Mouse (Mus musculus) neural tube, embryonic 15.5 days (tissue): ENCODE results near the gene Trim32. TPM values are rescaled to one million over a fixed set of nuclear protein-coding genes. Genes with fewer than 3 reads are reported as not detected.

Experiments
- ATAC-seq: fragments of 200-750 bp; cut with Nextera tagmentation; 2 replicates; pipeline ENCODE4 v1.8.0; 2017; ENCODE audit warnings: mild to moderate bottlenecking, moderate TSS enrichment, moderate library complexity; ENCODE audit not compliant: low FRiP score
- H3K27ac ChIP-seq: fragments of 300-500 bp; sonication (generic); replicated peaks from 2 replicates; pipeline ENCODE4 v1.5.1; 2015; ENCODE audit warnings: mild to moderate bottlenecking, inconsistent platforms
- H3K27me3 ChIP-seq: fragments of 300-500 bp; sonication (generic); replicated peaks from 2 replicates; pipeline ENCODE4 v1.6.1; 2015; ENCODE audit warnings: inconsistent platforms
- H3K36me3 ChIP-seq: fragments of 300-500 bp; sonication (generic); 2 replicates; pipeline ENCODE4 v1.6.1; 2015; ENCODE audit warnings: inconsistent platforms
- H3K4me1 ChIP-seq: fragments of 300-500 bp; sonication (generic); 2 replicates; pipeline ENCODE4 v1.6.1; 2015; ENCODE audit warnings: inconsistent platforms
- H3K4me2 ChIP-seq: fragments of 300-500 bp; sonication (generic); 2 replicates; pipeline ENCODE4 v1.6.1; 2015; ENCODE audit warnings: inconsistent platforms, mild to moderate bottlenecking, moderate library complexity
- H3K4me3 ChIP-seq: fragments of 300-500 bp; sonication (generic); replicated peaks from 2 replicates; pipeline ENCODE4 v1.5.1; 2015; ENCODE audit warnings: mild to moderate bottlenecking, inconsistent platforms
- H3K9ac ChIP-seq: fragments of 300-500 bp; sonication (generic); replicated peaks from 2 replicates; pipeline ENCODE4 v1.6.1; 2015; ENCODE audit warnings: mild to moderate bottlenecking, inconsistent platforms
- H3K9me3 ChIP-seq: fragments of 300-500 bp; sonication (generic); replicated peaks from 2 replicates; pipeline ENCODE4 v1.6.1; 2016; ENCODE audit warnings: inconsistent platforms
- WGBS: fragments of 180-500 bp; shearing (Covaris S2); methylation state at CpG from one replicate; pipeline ENCODE4 v1.1.7; 2015; ENCODE audit warnings: mixed read lengths; 5-methylcytosine and 5-hydroxymethylcytosine counted together
- polyA plus RNA-seq: library from polyadenylated mRNA; unstranded; fragments of >200 nt; fragmentation: Nextera tagmentation; extraction: Ambion mirVana; gene quantifications from 2 replicates; pipeline ENCODE4 v1.2.1, GENCODE M21; 2015

Trim32 gene
- polyA plus RNA-seq, 1 experiment from 2014 or later: 185 TPM

DNA sequence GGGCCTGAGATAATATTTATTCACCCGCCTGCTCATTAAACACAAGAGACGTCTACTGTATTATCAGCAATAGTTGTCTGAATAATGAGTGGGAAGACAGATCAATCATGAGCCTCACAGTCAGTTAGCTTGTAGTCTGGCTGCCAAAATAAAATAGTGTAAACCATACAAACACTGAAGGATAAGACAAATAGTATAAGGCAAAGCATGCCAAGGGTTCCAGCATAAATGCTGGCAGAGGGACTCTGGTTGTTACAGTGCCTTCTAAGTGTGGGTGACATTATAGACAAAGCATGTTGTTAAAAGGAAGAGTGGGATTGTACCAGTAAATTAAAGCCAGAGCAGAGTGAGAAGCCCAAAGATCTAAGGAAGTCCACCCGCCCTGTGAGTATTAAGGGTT is 15.3 kb downstream of the Trim32 start:
- Histone ChIP-seq H3K4me1 (no peaks in the 10 kb centered on the region), H3K9ac (no peak overlapping the region), H3K27me3 (no peaks in the 10 kb centered on the region), H3K4me2 (no peak overlapping the region), H3K9me3 (no peaks in the 10 kb centered on the region), H3K27ac (no peak overlapping the region), H3K36me3 (peaks cover 31% of the 10 kb centered on the region), H3K4me3 (no peak overlapping the region)
- ATAC-seq: no peak
- WGBS: 78% methylated on average over 3 of the region's 3 CpGs

DNA sequence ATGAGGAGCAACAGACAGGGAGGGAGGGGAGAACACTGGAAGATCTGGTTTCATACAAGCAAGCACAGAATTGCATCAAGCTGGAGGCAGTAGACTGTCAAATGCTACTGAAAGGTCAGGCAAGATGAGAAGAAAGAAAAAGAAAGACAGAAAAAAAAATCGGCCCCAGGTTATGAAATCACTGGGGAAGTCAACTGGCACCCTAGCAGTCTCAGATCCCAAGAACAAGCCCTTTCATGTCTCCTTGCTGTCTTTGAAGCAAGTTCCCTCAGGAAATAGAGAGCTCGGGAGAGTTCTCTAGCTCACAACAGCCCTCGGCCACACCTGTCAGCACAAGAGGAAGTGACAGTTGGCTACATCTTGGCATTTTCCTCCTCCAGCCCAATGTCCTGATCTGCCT is 33.4 kb downstream of the Trim32 start:
- Histone ChIP-seq H3K4me3 (no peak overlapping the region), H3K4me2 (no peak overlapping the region), H3K27ac (no peak overlapping the region), H3K9me3 (no peaks in the 10 kb centered on the region), H3K4me1 (no peaks in the 10 kb centered on the region), H3K27me3 (no peaks in the 10 kb centered on the region), H3K36me3 (no peaks in the 10 kb centered on the region), H3K9ac (no peak overlapping the region)
- ATAC-seq: no peak
- 89% methylated on average over 3 of the region's 3 CpGs for WGBS

DNA sequence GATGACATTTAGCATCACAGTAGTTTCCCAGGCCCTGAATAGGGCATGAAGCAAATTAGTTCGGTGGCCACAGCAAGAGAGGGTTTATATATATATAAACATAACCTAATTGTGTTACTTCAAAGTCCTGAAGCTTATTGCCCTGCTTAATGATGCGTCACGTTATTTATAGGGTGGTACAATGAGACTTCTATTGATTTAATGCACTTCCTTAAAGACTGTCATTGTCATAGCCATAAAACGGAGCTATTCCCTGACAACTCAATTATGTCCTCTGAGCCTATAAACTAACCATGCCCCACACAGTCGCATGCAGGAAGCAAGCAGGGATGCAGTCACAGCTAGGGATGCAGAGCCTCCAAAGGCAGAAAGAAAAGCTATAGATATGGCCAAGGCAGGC is 37.8 kb downstream of the Trim32 start:
- no peaks in the 10 kb centered on the region for H3K36me3 ChIP-seq
- H3K9me3 ChIP-seq: no peaks in the 10 kb centered on the region
- H3K27me3 ChIP-seq: no peaks in the 10 kb centered on the region; the same call in 1 of the 2 replicates
- no peak overlapping the region for H3K4me2 ChIP-seq
- no peak overlapping the region for H3K4me3 ChIP-seq
- 5% methylated on average over 5 of the region's 5 CpGs for WGBS
- H3K27ac ChIP-seq: peak overlapping the region; percentile 54; the same call in 1 of the 2 replicates
- no peak overlapping the region for H3K9ac ChIP-seq
- ATAC-seq: peak; percentile 53; the same call in 1 of the 2 replicates
- no peaks in the 10 kb centered on the region for H3K4me1 ChIP-seq

DNA sequence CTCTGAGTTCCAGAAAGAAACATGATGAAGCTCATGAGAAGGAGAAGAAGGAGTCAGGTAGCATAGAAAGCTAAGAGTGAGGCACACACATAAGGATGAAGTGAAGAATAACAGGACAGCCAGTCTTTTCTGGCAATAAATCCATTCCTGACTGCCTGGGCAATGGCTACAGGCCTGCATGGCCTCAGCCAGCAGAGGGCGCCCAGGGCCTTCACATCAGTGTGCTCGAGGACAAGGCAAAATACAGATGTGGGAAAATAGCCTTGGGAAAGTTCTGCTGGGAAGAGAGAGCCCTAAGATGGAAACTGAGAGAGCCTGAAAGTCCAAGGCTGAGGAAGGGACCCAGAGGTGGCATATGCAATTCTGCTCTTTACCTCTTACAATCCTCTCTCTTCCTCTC is 49.9 kb downstream of the Trim32 start:
- Histone ChIP-seq H3K9ac (no peak overlapping the region), H3K4me1 (peaks cover 3% of the 10 kb centered on the region; the same call in 1 of the 2 replicates), H3K4me3 (no peak overlapping the region), H3K4me2 (no peak overlapping the region), H3K27me3 (0 out of 2 replicates have a peak, but pooled peaks cover 3% of the 10 kb centered on the region), H3K9me3 (no peaks in the 10 kb centered on the region), H3K36me3 (no peaks in the 10 kb centered on the region), H3K27ac (no peak overlapping the region)
- ATAC-seq: peak; percentile 87
- WGBS: 0% methylated on average over 2 of the region's 2 CpGs

DNA sequence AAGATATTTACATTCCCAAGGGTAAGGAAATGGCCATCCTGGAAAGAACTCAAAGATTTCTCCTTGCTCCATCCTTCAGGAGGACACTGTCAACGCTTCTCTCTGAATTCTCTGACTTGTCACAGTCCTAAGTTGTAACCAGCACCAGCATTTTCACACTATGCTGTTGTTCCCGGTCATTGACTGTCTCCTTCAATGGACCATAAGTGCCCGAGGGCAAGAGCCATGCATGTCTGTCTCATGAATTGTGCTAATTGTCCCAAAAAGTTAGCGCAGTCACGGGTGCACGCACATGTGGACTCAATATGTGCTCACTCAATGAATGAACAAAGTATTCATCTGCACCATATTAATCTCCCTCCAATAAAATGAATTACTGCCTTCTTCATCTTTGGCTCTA is 58.4 kb downstream of the Trim32 start:
- H3K4me2 ChIP-seq: no peak overlapping the region
- WGBS: 73% methylated on average over 6 of the region's 6 CpGs
- no peaks in the 10 kb centered on the region for H3K27me3 ChIP-seq
- H3K36me3 ChIP-seq: no peaks in the 10 kb centered on the region
- no peak overlapping the region for H3K4me3 ChIP-seq
- no peaks in the 10 kb centered on the region for H3K4me1 ChIP-seq
- no peak for ATAC-seq
- H3K9me3 ChIP-seq: no peaks in the 10 kb centered on the region
- H3K27ac ChIP-seq: no peak overlapping the region
- H3K9ac ChIP-seq: no peak overlapping the region
